Mouse (Mus musculus) gastrocnemius, postnatal 14 days (tissue): Measurements from ENCODE around the gene Naaa. TPM values are rescaled to one million over a fixed set of nuclear protein-coding genes. Genes with fewer than 3 reads are reported as not detected.

ENCODE experiments used
- DNase-seq: peaks from one replicate; pipeline ENCODE4 v3.0.0; 2021; ENCODE audit warnings: mixed read lengths
- intact Hi-C: fragments of 180-260 bp; cut with DNase I; formaldehyde crosslinking; loops from one replicate; pipeline ENCODE4 v1.15.1; 2025; ENCODE audit warnings: low total_unique reads
- total RNA-seq, 2 experiments: library from RNA; stranded (reverse); gene quantifications; 2 replicates each; pipeline ENCODE4 v1.2.3; 2021

Gene Naaa
- total RNA-seq, 2 experiments from 2014 or later, result 5.7 to 8.3 TPM

GRCm38 (mm10) chr5:92220287-92220902, 57.6 kb downstream of the Naaa start:
- no peak for DNase-seq
- intact Hi-C loops, result no loop called here

- intact Hi-C loops, result no loop called here
Measured at GRCm38 (mm10) chr5:92219826-92220225, 58.1 kb downstream of the Naaa start.

GRCm38 (mm10) chr5:92218915-92219793, 58.8 kb downstream of the Naaa start:
- DNase-seq, result no peak
- intact Hi-C loops, result no loop called here

More at GRCm38 (mm10) chr5:92219826-92220225, 58.1 kb downstream of the Naaa start:
- DNase-seq, result no peak

GRCm38 (mm10) chr5:92215308-92215707, 62.7 kb downstream of the Naaa start, which contains the start of gene U90926:
U90926 (minus strand) TSS chr5:92215408.
- intact Hi-C loops, result no loop called here

GRCm38 (mm10) chr5:92212231-92212630, 65.7 kb downstream of the Naaa start:
- no peak for DNase-seq

More at GRCm38 (mm10) chr5:92215308-92215707, 62.7 kb downstream of the Naaa start, which contains the start of gene U90926:
- no peak for DNase-seq

GRCm38 (mm10) chr5:92210205-92210604, 67.8 kb downstream of the Naaa start:
- no peak for DNase-seq
- intact Hi-C loops, result no loop called here

More at GRCm38 (mm10) chr5:92212231-92212630, 65.7 kb downstream of the Naaa start:
- intact Hi-C loops, result no loop called here

Other genes starting within 250 kb of the Naaa start
- 1 to 10 TPM; 3.9 to 4.6 TPM for gene Cdkl2, start 234.3 kb downstream of the Naaa start, total RNA-seq
- gene G3bp2, start 194.5 kb downstream of the Naaa start, total RNA-seq, result 10 to 100 TPM; 54.5 to 55.8 TPM
- 10 to 100 TPM; 53.9 to 61.5 TPM for gene Uso1, start 140.2 kb downstream of the Naaa start, total RNA-seq
- not detected for gene U90926, start 62.8 kb downstream of the Naaa start, total RNA-seq
- under 1 TPM in 1 of 2 experiments, not detected in 1; 0.08 TPM for gene Ppef2, start 21.9 kb downstream of the Naaa start, total RNA-seq
- 10 to 100 TPM; 16.2 TPM for gene Sdad1, start 32.3 kb upstream of the Naaa start, total RNA-seq
- gene Cxcl9, start 49.9 kb upstream of the Naaa start, total RNA-seq, result 1 to 10 TPM in 1 of 2 experiments, under 1 TPM in 1; 0.90 to 1.4 TPM
- gene Art3, start 53.7 kb upstream of the Naaa start, total RNA-seq, result 100 to 1,000 TPM; 314 to 411 TPM
- under 1 TPM; 0.29 to 0.51 TPM for gene Cxcl10, start 70.7 kb upstream of the Naaa start, total RNA-seq
- gene Nup54, start 157.0 kb upstream of the Naaa start, total RNA-seq, result 1 to 10 TPM; 8.9 to 9.9 TPM
- gene Scarb2, start 228.7 kb upstream of the Naaa start, total RNA-seq, result 10 to 100 TPM; 71.7 to 79.2 TPM